Mouse (Mus musculus): ENCODE measurements around the gene Lyst.

GRCm38 (mm10) chr13:13810885-13811284 lies 220.7 kb downstream of the Lyst start:
- no peak for TF ChIP-seq CTCF (IDR thresholded peaks at IDR 0.05; ENCODE audit: low read depth, low read length)
- no peak for TF ChIP-seq POLR2A (IDR thresholded peaks at IDR 0.05; ENCODE audit: borderline replicate concordance, low read depth, low read length)
